In genomic region chr5:73338832-73339163, GRCm38 (mm10) we compare ENCODE assay signal across 8 mouse cellular contexts. TPM values are rescaled to one million over a fixed set of nuclear protein-coding genes. Genes with fewer than 3 reads are reported as not detected.
DNase-seq lines count a peak whose midpoint lies in the region; ATAC-seq and TF ChIP-seq lines count a peak whose summit lies in the region.

No protein-coding gene starts in this region.

- no peak for TF ChIP-seq CTCF in bone marrow macrophage, adult 2 months (IDR thresholded peaks at IDR 0.05; ENCODE audit: low read depth, low read length)
- TF ChIP-seq CTCF in forebrain, postnatal 0 days (IDR thresholded peaks at IDR 0.05; ENCODE audit: low read depth): no peak

- no peaks in the 10 kb centered on the region for H3K27me3 ChIP-seq in heart, embryonic 16.5 days (ENCODE audit: control insufficient read depth, insufficient read depth, low read length)
- H3K27me3 ChIP-seq in forebrain, postnatal 0 days (ENCODE audit: insufficient read depth, low read length): no peaks in the 10 kb centered on the region

- no peak overlapping the region for H3K27ac ChIP-seq in heart, embryonic 16.5 days (ENCODE audit: low read length)
- no peak overlapping the region for H3K27ac ChIP-seq in bone marrow macrophage, adult 2 months (ENCODE audit: insufficient read depth, low read depth, low read length)
- H3K27ac ChIP-seq in forebrain, postnatal 0 days (ENCODE audit: low read depth, low read length): no peak overlapping the region; the same call in 1 of the 2 replicates

- peak overlapping the region; percentile 66 for H3K4me3 ChIP-seq in heart, embryonic 16.5 days (ENCODE audit: low read length)
- H3K4me3 ChIP-seq in bone marrow macrophage, adult 2 months (ENCODE audit: insufficient read depth, low read length): peak overlapping the region; percentile 68
- H3K4me3 ChIP-seq in forebrain, postnatal 0 days (ENCODE audit: low read depth, low read length): peak overlapping the region; percentile 51

- H3K36me3 ChIP-seq in heart, embryonic 16.5 days (ENCODE audit: control insufficient read depth, insufficient read depth): no peaks in the 10 kb centered on the region
- H3K36me3 ChIP-seq in forebrain, postnatal 0 days (ENCODE audit: insufficient read depth): no peaks in the 10 kb centered on the region

- H3K4me1 ChIP-seq in heart, embryonic 16.5 days (ENCODE audit: control insufficient read depth, insufficient read depth, low read length): peaks cover 12% of the 10 kb centered on the region; the same call in 1 of the 2 replicates
- peaks cover 3% of the 10 kb centered on the region for H3K4me1 ChIP-seq in bone marrow macrophage, adult 2 months (ENCODE audit: control insufficient read depth, insufficient read depth, low read length)
- no peaks in the 10 kb centered on the region; the same call in 1 of the 2 replicates for H3K4me1 ChIP-seq in forebrain, postnatal 0 days (ENCODE audit: insufficient read depth)

- 53% methylated on average over 14 of the region's 14 CpGs for WGBS in heart, embryonic 16.5 days
- 35% methylated on average over 14 of the region's 14 CpGs for WGBS in forebrain, postnatal 0 days

- peak overlapping the region; percentile 78 for H3K9ac ChIP-seq in heart, embryonic 16.5 days (ENCODE audit: low read length)
- H3K9ac ChIP-seq in forebrain, postnatal 0 days: peak overlapping the region; percentile 65

- DNase-seq in heart, adult 8-10 months (ENCODE audit: low spot score): no peak
- DNase-seq in forebrain, postnatal 0 days: peak; percentile 67
- no peak for DNase-seq in left cerebral cortex, adult 18-20 months (ENCODE audit: low spot score in 2 of 2)
- DNase-seq in kidney, postnatal 36 days: no peak
- no peak for DNase-seq in urinary bladder, postnatal 4 days (ENCODE audit: low spot score in 2 of 2)

- no peak for TF ChIP-seq POLR2A in bone marrow macrophage, adult 2 months (IDR thresholded peaks at IDR 0.05; ENCODE audit: borderline replicate concordance, low read depth, low read length)

- H3K9me3 ChIP-seq in heart, embryonic 16.5 days (replicated peaks; ENCODE audit: control insufficient read depth, low read length): no peaks in the 10 kb centered on the region
- H3K9me3 ChIP-seq in forebrain, postnatal 0 days (ENCODE audit: low read length): no peaks in the 10 kb centered on the region

- ATAC-seq in heart, embryonic 16.5 days (replicated peaks; ENCODE audit: extremely low read depth, insufficient read depth, low FRiP score): no peak
- ATAC-seq in forebrain, postnatal 0 days: peak; percentile 73
- ATAC-seq in megakaryocyte progenitor cell, adult 5-6 weeks (replicated peaks; ENCODE audit: poor library complexity): peak; percentile 44; the same call in 1 of the 2 replicates

- H3K4me2 ChIP-seq in heart, embryonic 16.5 days (ENCODE audit: low read depth, low read length): peak overlapping the region; percentile 70
- H3K4me2 ChIP-seq in forebrain, postnatal 0 days (ENCODE audit: low read depth): peak overlapping the region; percentile 84

RNA-seq across cellular contexts. Expression of gene Ociad2, which starts 2.0 kb away (rescaled TPM):
- 18.6 and 19.0 TPM in 2 replicates for polyA plus RNA-seq in heart, embryonic 16.5 days (2015; fragmentation: Nextera tagmentation; extraction: Ambion mirVana)
- 10 to 100 TPM; 10.4 to 20.9 (median 15.1) TPM for total RNA-seq in heart, adult 8-10 months (2022)
- 1.3 and 1.4 TPM in 2 replicates for polyA plus RNA-seq in bone marrow macrophage, adult 2 months (2012; ENCODE audit: insufficient read depth, insufficient read length, missing spikeins)
- 12.7 and 16.5 TPM in 2 replicates for total RNA-seq in forebrain, postnatal 0 days (2014; rRNA removed)
- polyA plus RNA-seq in forebrain, postnatal 0 days (2015; fragmentation: Nextera tagmentation; extraction: Ambion mirVana): 25.5 and 30.6 TPM in 2 replicates
- total RNA-seq in megakaryocyte progenitor cell, adult 5-6 weeks (2015): 4.7 and 6.9 TPM in 2 replicates
- 5.5 and 7.9 TPM in 2 replicates for total RNA-seq in megakaryocyte progenitor cell, adult 5-6 weeks (2017)
- total RNA-seq in left cerebral cortex, adult 18-20 months (2021): 100 to 1,000 TPM; 113 to 133 TPM

RNA-seq across cellular contexts. Expression of gene Ociad1, which starts 46.2 kb away (rescaled TPM):
- 283 and 317 TPM in 2 replicates for polyA plus RNA-seq in heart, embryonic 16.5 days (2015; fragmentation: Nextera tagmentation; extraction: Ambion mirVana)
- 100 to 1,000 TPM; 233 to 264 (median 240) TPM for total RNA-seq in heart, adult 8-10 months (2022)
- 234 and 286 TPM in 2 replicates for polyA plus RNA-seq in bone marrow macrophage, adult 2 months (2012; ENCODE audit: insufficient read depth, insufficient read length, missing spikeins)
- 237 and 265 TPM in 2 replicates for total RNA-seq in forebrain, postnatal 0 days (2014; rRNA removed)
- 336 and 379 TPM in 2 replicates for polyA plus RNA-seq in forebrain, postnatal 0 days (2015; fragmentation: Nextera tagmentation; extraction: Ambion mirVana)
- total RNA-seq in megakaryocyte progenitor cell, adult 5-6 weeks (2015): 239 and 256 TPM in 2 replicates
- total RNA-seq in megakaryocyte progenitor cell, adult 5-6 weeks (2017): 218 and 231 TPM in 2 replicates
- 100 to 1,000 TPM; 465 to 497 TPM for total RNA-seq in left cerebral cortex, adult 18-20 months (2021)
